Mouse (Mus musculus) myocyte (in vitro differentiated cells): ENCODE measurements around the gene Scarf1. TPM values are rescaled to one million over a fixed set of nuclear protein-coding genes. Genes with fewer than 3 reads are reported as not detected.

Experiments
- H3K27me3 ChIP-seq: one replicate; pipeline ENCODE4 v1.6.1; 2011; ENCODE audit not compliant: control insufficient read depth, insufficient read depth, insufficient read length
- H3K36me3 ChIP-seq: one replicate; pipeline ENCODE4 v1.6.1; 2011; ENCODE audit not compliant: control insufficient read depth, insufficient read depth
- H3K4me2 ChIP-seq: one replicate; pipeline ENCODE4 v1.6.1; 2011; ENCODE audit warnings: low read depth, control low read depth
- H3K4me3 ChIP-seq: one replicate; pipeline ENCODE4 v1.5.1; 2011; ENCODE audit warnings: mild to moderate bottlenecking, control low read depth, moderate library complexity
- H3K79me2 ChIP-seq: one replicate; pipeline ENCODE4 v1.6.1; 2011; ENCODE audit not compliant: control insufficient read depth, insufficient read depth
- H3ac ChIP-seq: one replicate; pipeline ENCODE4 v1.6.1; 2011; ENCODE audit not compliant: control insufficient read depth, insufficient read length
- CEBPB ChIP-seq: IDR thresholded peaks from 2 replicates; pipeline ENCODE4 v1.6.1; 2011; ENCODE audit warnings: mild to moderate bottlenecking, moderate library complexity; ENCODE audit not compliant: poor library complexity, insufficient read depth, severe bottlenecking
- E2F4 ChIP-seq: IDR thresholded peaks from one replicate; pipeline ENCODE4 v1.6.1; 2011; ENCODE audit warnings: mild to moderate bottlenecking, control low read depth, moderate library complexity; ENCODE audit not compliant: insufficient read depth
- MAX ChIP-seq: IDR thresholded peaks from one replicate; pipeline ENCODE4 v1.6.1; 2011; ENCODE audit warnings: low read depth, mild to moderate bottlenecking, control low read depth
- MYOD1 ChIP-seq, 3 experiments: IDR thresholded peaks; one replicate each; pipeline ENCODE4 v1.6.1; 2011; ENCODE audit warnings: control low read depth in 2 of 3, low read depth in 2 of 3, mild to moderate bottlenecking in 2 of 3, moderate library complexity in 1 of 3; ENCODE audit not compliant: insufficient read length in 2 of 3, control insufficient read depth in 1 of 3
- MYOG ChIP-seq, 3 experiments: IDR thresholded peaks; one replicate each; pipeline ENCODE4 v1.6.1; 2011; ENCODE audit warnings: control low read depth in 2 of 3, low read depth in 2 of 3, mild to moderate bottlenecking in 2 of 3; ENCODE audit not compliant: insufficient read length in 2 of 3, control insufficient read depth in 1 of 3, insufficient read depth in 1 of 3
- POLR2A ChIP-seq: IDR thresholded peaks from one replicate; pipeline ENCODE4 v1.6.1; 2011; ENCODE audit warnings: low read depth, mild to moderate bottlenecking, control low read depth, moderate library complexity; ENCODE audit not compliant: insufficient read length
- POLR2AphosphoS2 ChIP-seq: IDR thresholded peaks from one replicate; pipeline ENCODE4 v1.6.1; 2011; ENCODE audit warnings: low read depth, control low read depth; ENCODE audit not compliant: insufficient read length
- REST ChIP-seq: IDR thresholded peaks from one replicate; pipeline ENCODE4 v1.6.1; 2011; ENCODE audit warnings: mild to moderate bottlenecking, control low read depth, moderate library complexity; ENCODE audit not compliant: insufficient read depth, insufficient read length
- SRF ChIP-seq: IDR thresholded peaks from one replicate; pipeline ENCODE4 v1.6.1; 2011; ENCODE audit warnings: low read depth; ENCODE audit not compliant: control insufficient read depth, insufficient read length
- TCF12 ChIP-seq: IDR thresholded peaks from one replicate; pipeline ENCODE4 v1.6.1; 2011; ENCODE audit warnings: mild to moderate bottlenecking, control low read depth; ENCODE audit not compliant: poor library complexity, insufficient read depth, severe bottlenecking
- TCF3 ChIP-seq: IDR thresholded peaks from one replicate; pipeline ENCODE4 v1.6.1; 2011; ENCODE audit warnings: low read depth, control low read depth; ENCODE audit not compliant: insufficient read length
- USF1 ChIP-seq: IDR thresholded peaks from one replicate; pipeline ENCODE4 v1.6.1; 2011; ENCODE audit warnings: low read depth, mild to moderate bottlenecking, control low read depth, moderate library complexity
- polyA plus RNA-seq: library from polyadenylated mRNA; unstranded; fragments of >200 nt; fragmentation: generic; extraction: Trizol; gene quantifications from one replicate; pipeline ENCODE4 v1.2.1, GENCODE M21; 2012; ENCODE audit warnings: missing spikeins

Gene Scarf1
- polyA plus RNA-seq, 1 experiment: 0.06 TPM

GRCm38 (mm10) chr11:75568962-75569361 lies 55.6 kb downstream of the Scarf1 start:
- no peak overlapping the region for H3K4me2 ChIP-seq
- H3K4me3 ChIP-seq: no peak overlapping the region
- no peak for TF ChIP-seq SRF
- no peak for TF ChIP-seq POLR2AphosphoS2
- no peak for TF ChIP-seq TCF3
- no peak for TF ChIP-seq MYOD1 (IDR thresholded peaks at IDR 0.05; ENCODE audit: control insufficient read depth in 1 of 3, insufficient read length in 2 of 3, low read depth in 2 of 3)
- no peak for TF ChIP-seq REST
- no peak for TF ChIP-seq USF1
- TF ChIP-seq MAX: no peak
- TF ChIP-seq MYOG (IDR thresholded peaks at IDR 0.05; ENCODE audit: control insufficient read depth in 1 of 3, insufficient read depth in 1 of 3, insufficient read length in 2 of 3, low read depth in 2 of 3): no peak
- TF ChIP-seq E2F4: no peak
- TF ChIP-seq POLR2A: no peak
- no peak for TF ChIP-seq CEBPB
- no peak for TF ChIP-seq TCF12
- no peaks in the 10 kb centered on the region for H3K27me3 ChIP-seq
- no peak overlapping the region for H3ac ChIP-seq
- H3K36me3 ChIP-seq: no peaks in the 10 kb centered on the region
- H3K79me2 ChIP-seq: no peaks in the 10 kb centered on the region

GRCm38 (mm10) chr11:75570375-75571125 lies 57.2 kb downstream of the Scarf1 start:
- Histone ChIP-seq H3K27me3 (no peaks in the 10 kb centered on the region), H3K36me3 (no peaks in the 10 kb centered on the region), H3K4me2 (no peak overlapping the region), H3ac (no peak overlapping the region), H3K79me2 (no peaks in the 10 kb centered on the region), H3K4me3 (no peak overlapping the region)
- no peak for TF ChIP-seq SRF
- no peak for TF ChIP-seq CEBPB
- no peak for TF ChIP-seq MAX
- TF ChIP-seq TCF12: no peak
- TF ChIP-seq MYOD1 (IDR thresholded peaks at IDR 0.05; ENCODE audit: control insufficient read depth in 1 of 3, insufficient read length in 2 of 3, low read depth in 2 of 3): no peak
- TF ChIP-seq REST: no peak
- TF ChIP-seq TCF3: no peak
- TF ChIP-seq POLR2AphosphoS2: no peak
- no peak for TF ChIP-seq POLR2A
- TF ChIP-seq E2F4: no peak
- no peak for TF ChIP-seq MYOG (IDR thresholded peaks at IDR 0.05; ENCODE audit: control insufficient read depth in 1 of 3, insufficient read depth in 1 of 3, insufficient read length in 2 of 3, low read depth in 2 of 3)
- TF ChIP-seq USF1: no peak

GRCm38 (mm10) chr11:75571126-75571990 lies 58.0 kb downstream of the Scarf1 start:
- Histone ChIP-seq H3K4me2 (no peak overlapping the region), H3K79me2 (no peaks in the 10 kb centered on the region), H3K27me3 (no peaks in the 10 kb centered on the region), H3K4me3 (no peak overlapping the region), H3K36me3 (no peaks in the 10 kb centered on the region), H3ac (no peak overlapping the region)
- TF ChIP-seq CEBPB (peak; percentile 86; the same call in 1 of the 2 replicates), USF1 (no peak)

- Histone ChIP-seq H3K4me2 (no peak overlapping the region), H3K27me3 (no peaks in the 10 kb centered on the region), H3K36me3 (no peaks in the 10 kb centered on the region), H3K79me2 (no peaks in the 10 kb centered on the region), H3K4me3 (no peak overlapping the region), H3ac (no peak overlapping the region)
- TF ChIP-seq POLR2A: no peak
- TF ChIP-seq USF1: no peak
- no peak for TF ChIP-seq SRF
- no peak for TF ChIP-seq MAX
- TF ChIP-seq MYOD1 (IDR thresholded peaks at IDR 0.05; ENCODE audit: control insufficient read depth in 1 of 3, insufficient read length in 2 of 3, low read depth in 2 of 3): peak in 2 of 3 experiments; percentile 49 to 50
- no peak for TF ChIP-seq TCF3
- no peak for TF ChIP-seq E2F4
- no peak for TF ChIP-seq POLR2AphosphoS2
- TF ChIP-seq TCF12: no peak
- TF ChIP-seq REST: no peak
- TF ChIP-seq CEBPB: no peak
- TF ChIP-seq MYOG (IDR thresholded peaks at IDR 0.05; ENCODE audit: control insufficient read depth in 1 of 3, insufficient read depth in 1 of 3, insufficient read length in 2 of 3, low read depth in 2 of 3): peak in 2 of 3 experiments; percentile 50 to 60
These were observed 59.0 kb downstream of the Scarf1 start for GRCm38 (mm10) chr11:75572301-75572791.
